Mouse (Mus musculus) adrenal gland, postnatal 25 days (tissue): ENCODE data around the gene Pkp4. TPM values are rescaled to one million over a fixed set of nuclear protein-coding genes. Genes with fewer than 3 reads are reported as not detected.

Experiments
- DNase-seq: peaks from one replicate; pipeline ENCODE4 v3.0.0; 2021; ENCODE audit warnings: mixed read lengths
- total RNA-seq: library from RNA; stranded (reverse); gene quantifications from 2 replicates; pipeline ENCODE4 v1.2.3, GENCODE M21; 2021

Pkp4 gene
- total RNA-seq, 1 experiment from 2014 or later, result 57.3 TPM

GRCm38 (mm10) chr2:59184107-59185064 lies 23.7 kb downstream of the Pkp4 start:
- DNase-seq, result no peak

GRCm38 (mm10) chr2:59186122-59186521 lies 25.5 kb downstream of the Pkp4 start:
- peak; percentile 23 for DNase-seq

- no peak for DNase-seq
Observed at GRCm38 (mm10) chr2:59186966-59187365, 26.3 kb downstream of the Pkp4 start.

- DNase-seq, result no peak
Observed at GRCm38 (mm10) chr2:59188306-59188705, 27.7 kb downstream of the Pkp4 start.

- no peak for DNase-seq
Observed at GRCm38 (mm10) chr2:59189661-59190185, 29.1 kb downstream of the Pkp4 start.

- no peak for DNase-seq
Observed at GRCm38 (mm10) chr2:59190186-59190585, 29.5 kb downstream of the Pkp4 start.

- no peak for DNase-seq
Observed at GRCm38 (mm10) chr2:59191466-59191865, 30.8 kb downstream of the Pkp4 start.

GRCm38 (mm10) chr2:59193117-59193516 lies 32.5 kb downstream of the Pkp4 start:
- no peak for DNase-seq

- DNase-seq, result no peak
Observed at GRCm38 (mm10) chr2:59197156-59197555, 36.5 kb downstream of the Pkp4 start.

- DNase-seq, result no peak
Observed at GRCm38 (mm10) chr2:59199476-59199976, 38.9 kb downstream of the Pkp4 start.

- no peak for DNase-seq
Observed at GRCm38 (mm10) chr2:59200511-59200910, 39.9 kb downstream of the Pkp4 start.

- DNase-seq, result no peak
Observed at GRCm38 (mm10) chr2:59202930-59203329, 42.3 kb downstream of the Pkp4 start.

- no peak for DNase-seq
Observed at GRCm38 (mm10) chr2:59203627-59204425, 43.2 kb downstream of the Pkp4 start.

GRCm38 (mm10) chr2:59205092-59205491 lies 44.4 kb downstream of the Pkp4 start:
- DNase-seq, result no peak

GRCm38 (mm10) chr2:59206190-59206589 lies 45.5 kb downstream of the Pkp4 start:
- DNase-seq, result no peak

- DNase-seq, result no peak
Observed at GRCm38 (mm10) chr2:59207240-59207639, 46.6 kb downstream of the Pkp4 start.

GRCm38 (mm10) chr2:59207725-59208124 lies 47.1 kb downstream of the Pkp4 start:
- no peak for DNase-seq

- DNase-seq, result no peak
Observed at GRCm38 (mm10) chr2:59208276-59208675, 47.6 kb downstream of the Pkp4 start.

- no peak for DNase-seq
Observed at GRCm38 (mm10) chr2:59211051-59211450, 50.4 kb downstream of the Pkp4 start.

- DNase-seq, result no peak
Observed at GRCm38 (mm10) chr2:59212430-59212829, 51.8 kb downstream of the Pkp4 start.

GRCm38 (mm10) chr2:59212846-59213245 lies 52.2 kb downstream of the Pkp4 start:
- no peak for DNase-seq

GRCm38 (mm10) chr2:59217931-59218330 lies 57.3 kb downstream of the Pkp4 start:
- DNase-seq, result no peak
